Mouse (Mus musculus): ENCODE measurements around the gene Ctnnb1. TPM values are rescaled to one million over a fixed set of nuclear protein-coding genes. Genes with fewer than 3 reads are reported as not detected.

The Ctnnb1 gene
- polyA plus RNA-seq (2012; ENCODE audit: low replicate concordance), result 27.4 and 48.0 TPM in 2 replicates

GRCm38 (mm10) chr9:120929081-120929480 lies at the start of gene Ctnnb1:
TSS of gene Ctnnb1 (plus strand) at chr9:120929216.

All from leukemia stem cell, adult 10-12 weeks (primary cell).